Mouse (Mus musculus): Measurements from ENCODE around the gene Ehmt2. TPM values are rescaled to one million over a fixed set of nuclear protein-coding genes. Genes with fewer than 3 reads are reported as not detected.

Ehmt2 gene
- total RNA-seq (2023): 145 to 166 TPM (median 150 TPM) in 4 replicates

DNA sequence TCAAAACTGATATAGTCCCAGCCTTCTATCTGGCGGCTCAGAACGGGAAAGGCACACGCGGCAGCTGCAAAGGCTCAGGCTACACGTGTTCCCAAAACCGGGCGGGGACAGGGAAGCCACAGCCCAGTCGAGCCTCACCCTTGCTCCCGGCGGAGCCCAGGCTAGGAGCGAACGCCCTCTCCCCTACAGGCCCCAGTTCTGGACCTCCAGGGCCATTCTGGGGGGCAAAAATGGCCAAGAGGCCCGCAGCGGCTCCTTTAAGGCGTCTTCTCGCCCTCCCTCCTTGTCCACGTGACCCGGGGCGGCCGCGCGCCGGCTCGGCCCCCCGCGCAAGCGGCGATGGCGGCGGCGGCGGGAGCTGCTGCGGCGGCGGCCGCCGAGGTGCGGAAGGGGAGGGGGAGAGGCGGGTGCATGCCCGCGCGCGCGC, at the start of gene Ehmt2, which contains the start of gene C2:
Gene Ehmt2 (plus strand): TSS at position 310 of the 427 bp plus-strand sequence.
Gene C2 (minus strand): TSS at position 106 of the 427 bp plus-strand sequence.

DNA sequence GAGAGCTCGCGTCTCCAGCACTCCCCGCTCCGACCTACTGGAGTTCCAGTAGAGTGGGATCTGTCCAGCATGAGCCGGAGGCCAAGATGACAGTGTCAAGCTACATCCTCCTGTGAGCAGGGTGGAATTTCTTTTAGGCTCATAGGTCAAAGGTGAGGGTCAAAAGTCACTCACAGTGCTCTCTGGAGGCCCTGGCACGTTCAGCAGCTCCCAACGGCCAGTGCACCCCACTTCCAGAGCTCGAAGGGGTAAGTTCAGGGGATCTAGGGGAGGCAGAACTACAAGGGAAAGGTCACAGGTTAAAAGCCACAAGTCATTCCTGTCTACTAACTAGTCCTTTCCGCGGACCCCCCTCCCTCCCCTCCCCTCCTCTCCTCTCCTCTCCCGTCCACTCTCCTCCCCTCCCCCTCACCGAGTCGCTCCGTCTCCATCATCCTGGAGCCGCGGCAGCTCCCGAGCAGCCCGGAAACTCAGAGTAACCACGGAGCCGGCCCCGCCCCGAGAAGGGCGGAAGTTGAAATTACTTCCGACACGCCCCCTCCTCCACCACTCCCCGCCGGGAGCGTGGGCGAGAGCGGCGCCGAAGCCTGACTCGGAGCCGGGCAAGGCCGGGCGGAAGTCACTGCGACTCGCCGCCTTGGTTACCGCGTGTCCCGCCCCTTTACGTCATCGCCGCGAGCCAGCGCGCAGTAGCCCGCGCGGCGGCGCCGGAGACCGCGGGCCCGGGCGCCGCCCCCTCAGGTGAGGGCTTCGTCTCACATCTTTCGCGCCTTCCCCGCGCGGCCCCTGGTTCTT, 48.4 kb upstream of the Ehmt2 start, which contains the start of the genes Skiv2l and Nelfe:
Gene Skiv2l (minus strand): TSS at position 489 of the 795 bp plus-strand sequence.
Gene Nelfe (plus strand): TSS at position 670 of the 795 bp plus-strand sequence.

DNA sequence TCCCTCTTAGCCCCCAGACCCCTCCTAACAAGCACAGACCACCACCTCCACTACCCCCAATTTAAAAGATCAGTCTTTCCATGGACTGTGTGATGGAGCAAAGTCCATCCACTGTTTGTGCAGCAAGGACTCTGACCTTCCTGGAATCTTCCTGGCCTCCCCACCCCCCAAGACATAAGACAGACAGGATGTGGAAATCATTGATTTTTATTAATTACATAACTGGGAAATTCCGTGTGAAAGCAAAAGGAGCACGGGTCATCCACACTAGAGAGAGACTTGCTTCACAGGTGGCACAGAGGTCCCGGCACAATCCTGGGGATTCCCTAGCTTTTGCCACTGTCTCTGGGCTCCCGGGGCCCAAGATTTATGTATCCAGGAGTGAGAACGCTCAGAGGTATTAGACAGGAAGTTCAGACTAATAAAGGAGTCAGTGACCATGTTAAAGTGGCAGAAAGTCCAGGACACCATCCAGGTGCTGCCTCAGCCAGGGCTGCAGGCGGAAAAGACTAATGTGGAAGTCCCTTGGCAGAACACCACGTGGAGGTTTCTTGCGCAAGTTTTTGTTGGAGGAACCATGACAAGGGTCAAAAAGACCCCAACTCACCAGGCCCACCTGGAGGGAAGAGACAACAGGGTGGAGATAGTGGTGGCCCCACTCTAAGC, 35.7 kb upstream of the Ehmt2 start, which contains the start of gene Cfb:
Gene Cfb (minus strand): TSS at position 103 of the 666 bp plus-strand sequence.

DNA sequence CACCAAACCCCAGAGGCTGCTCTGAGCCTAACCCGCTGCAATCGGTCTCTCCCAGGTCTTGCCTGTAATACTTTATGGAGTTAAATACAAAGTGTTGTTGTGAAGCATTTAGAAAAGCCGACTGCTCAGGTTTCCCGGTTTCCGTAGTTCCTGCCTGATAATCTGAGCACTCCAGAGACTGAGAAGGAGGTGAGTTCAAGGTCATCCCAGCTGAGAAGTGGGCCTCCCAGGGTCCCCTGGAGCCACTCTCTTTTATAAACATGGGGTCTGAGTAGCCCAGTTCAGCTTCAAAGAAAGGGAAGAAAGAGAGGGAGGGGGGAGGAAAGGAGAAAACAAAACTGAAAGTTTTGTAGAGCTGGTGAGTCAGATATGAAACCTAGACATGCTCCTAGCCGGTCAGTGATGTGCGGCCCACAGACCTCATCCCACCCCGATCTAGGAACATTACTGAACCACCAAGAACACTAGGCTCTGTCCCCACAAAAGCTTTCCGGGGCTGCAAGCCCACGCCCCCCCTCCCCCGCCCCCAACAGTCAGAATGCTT, 18.9 kb upstream of the Ehmt2 start, which contains the start of gene Zbtb12:
Gene Zbtb12 (plus strand): TSS at position 148 of the 544 bp plus-strand sequence.

DNA sequence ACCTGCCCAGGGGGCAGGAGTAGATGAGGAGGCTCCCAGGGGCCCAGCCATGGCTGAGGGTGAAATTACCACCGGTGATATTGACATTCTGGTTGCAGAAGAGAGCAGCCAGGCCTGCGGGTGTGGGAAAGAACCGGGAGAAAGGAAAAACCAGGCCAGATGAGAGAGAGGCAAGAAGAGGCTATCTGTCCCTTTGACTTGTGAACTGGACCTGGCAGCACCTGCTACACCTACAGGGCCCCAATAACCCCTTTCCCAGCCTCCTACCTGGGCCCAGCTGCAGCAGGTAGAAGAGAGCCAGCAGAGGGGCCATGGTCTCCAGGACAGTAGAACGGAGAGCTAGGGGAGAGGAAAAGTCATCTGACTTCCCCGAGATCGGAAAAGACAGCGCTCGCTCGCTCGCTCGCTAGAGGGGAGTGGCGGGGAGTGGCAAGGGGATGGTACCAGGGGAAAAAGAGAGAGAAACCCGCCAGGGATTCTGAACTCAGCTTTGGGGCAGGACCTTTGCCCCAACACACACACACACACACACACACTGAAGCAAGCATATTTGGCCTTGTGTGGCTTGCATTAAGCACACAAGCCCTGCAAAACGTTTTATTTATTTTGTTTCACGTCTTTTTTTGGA, 16.5 kb upstream of the Ehmt2 start, which contains the start of gene Gm20547:
Gene Gm20547 (minus strand): TSS at position 360 of the 628 bp plus-strand sequence.

DNA sequence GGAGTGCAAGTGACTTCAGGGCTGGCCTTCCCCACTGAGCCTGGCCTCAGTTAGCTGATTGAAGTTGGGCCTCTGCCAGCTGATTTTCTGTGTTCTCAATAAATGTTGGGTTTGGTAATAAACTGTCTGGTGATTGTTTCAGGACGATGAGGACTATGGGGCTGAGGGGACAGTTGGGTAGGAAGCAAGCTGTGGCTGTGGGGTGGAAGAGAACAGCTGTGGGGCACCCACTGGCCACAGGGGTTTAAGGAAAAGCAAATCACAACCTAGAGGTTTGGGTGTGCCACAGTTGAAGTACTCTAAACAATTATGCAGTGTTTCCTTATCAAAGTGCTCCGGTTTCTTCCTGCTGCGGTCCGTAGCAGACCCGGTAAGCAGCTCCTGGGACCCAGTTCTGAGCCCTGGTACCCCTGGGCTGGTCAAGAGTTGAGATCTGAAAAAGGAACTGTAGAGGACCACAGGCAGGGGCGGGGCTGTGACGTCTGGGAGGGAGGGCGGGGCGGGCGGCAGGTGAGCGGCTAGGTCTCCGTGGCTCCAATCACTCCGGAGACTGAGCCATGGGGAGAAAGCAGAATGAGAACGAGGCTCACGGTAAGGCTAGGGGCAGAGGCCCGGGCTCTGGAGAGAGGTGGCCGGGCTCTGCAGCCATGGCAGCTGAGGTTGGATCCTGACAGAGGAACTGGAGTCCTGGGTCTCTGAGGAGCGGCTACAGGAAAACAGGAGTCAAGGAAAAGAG, 15.8 kb downstream of the Ehmt2 start, which contains the start of gene Slc44a4:
Gene Slc44a4 (plus strand): TSS at position 537 of the 736 bp plus-strand sequence.

DNA sequence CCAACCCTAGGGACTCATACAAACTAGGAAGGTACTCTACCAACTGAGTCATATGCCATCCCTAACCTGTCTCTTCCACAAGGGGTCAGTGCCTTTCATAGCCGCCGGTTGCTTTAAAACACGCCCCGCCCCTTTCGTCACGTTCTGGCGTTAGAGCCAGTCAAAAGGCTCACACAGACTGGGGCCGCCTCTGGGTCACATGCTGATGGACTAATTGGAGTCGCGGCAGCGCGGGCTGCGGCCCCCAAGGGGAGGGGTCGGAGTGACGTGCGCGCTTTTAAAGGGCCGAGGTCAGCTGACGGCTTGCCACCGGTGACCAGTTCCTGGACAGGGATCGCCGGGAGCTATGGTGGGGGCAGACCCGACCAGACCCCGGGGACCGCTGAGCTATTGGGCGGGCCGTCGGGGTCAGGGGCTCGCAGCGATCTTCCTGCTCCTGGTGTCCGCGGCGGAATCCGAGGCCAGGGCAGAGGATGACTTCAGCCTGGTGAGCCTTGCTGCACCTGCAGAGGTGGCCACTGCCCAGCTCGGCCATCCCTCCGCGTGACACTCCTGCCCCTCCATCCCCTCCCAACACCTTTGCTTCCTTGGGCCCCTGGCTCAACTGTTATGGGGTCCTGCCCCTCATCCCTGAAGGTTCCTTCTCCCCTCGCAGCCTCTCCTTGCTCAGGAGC, 32.9 kb downstream of the Ehmt2 start, which contains the start of gene Neu1:
Gene Neu1 (plus strand): TSS at position 193 of the 674 bp plus-strand sequence.

DNA sequence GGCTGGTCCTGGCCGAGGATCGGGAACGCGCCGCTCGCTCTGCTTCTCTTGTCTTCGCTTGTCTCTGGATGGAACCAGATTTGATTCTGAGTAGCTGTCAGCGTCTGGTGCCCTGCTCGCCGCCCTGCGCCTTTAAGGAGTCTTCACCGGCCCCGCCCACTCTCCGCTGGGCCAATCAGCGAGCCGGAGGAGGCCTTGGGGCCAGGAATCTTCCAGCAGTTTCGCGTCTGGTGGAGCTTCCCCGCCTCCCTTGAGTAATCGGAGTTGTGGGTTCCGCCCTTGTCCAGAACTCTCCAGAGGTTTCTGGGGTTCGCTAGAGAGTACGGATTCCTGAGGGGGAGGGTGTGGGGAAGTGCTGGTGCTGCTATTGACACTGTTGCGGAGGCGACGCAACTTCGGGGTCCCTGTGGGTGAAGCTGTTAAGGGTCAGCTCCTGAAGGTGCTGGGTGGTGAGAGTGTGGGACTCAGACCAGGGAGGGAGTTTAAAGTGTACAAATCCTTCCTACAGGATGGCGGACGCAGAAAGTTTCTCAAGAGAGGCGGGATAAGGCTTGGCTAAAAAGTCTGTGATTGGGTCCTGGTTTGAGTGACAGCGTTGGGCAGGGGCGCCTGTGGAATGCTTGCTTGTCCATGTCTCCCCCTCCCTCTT, 61.0 kb downstream of the Ehmt2 start, which contains the start of gene Hspa1b:
Gene Hspa1b (minus strand): TSS at position 109 of the 649 bp plus-strand sequence.

Other genes starting within 250 kb of the Ehmt2 start
- 0.09 to 0.19 TPM (median 0.13 TPM) in 4 replicates for gene Tnxb, start 227.9 kb upstream of the Ehmt2 start, total RNA-seq (2023)
- gene C4b, start 154.6 kb upstream of the Ehmt2 start, total RNA-seq (2023): 1.5 to 2.8 TPM (median 2.1 TPM) in 4 replicates
- gene Cyp21a1, start 93.9 kb upstream of the Ehmt2 start, total RNA-seq (2023): not detected in 4 replicates
- 70.2 to 78.8 TPM (median 74.6 TPM) in 4 replicates for gene Stk19, start 61.5 kb upstream of the Ehmt2 start, total RNA-seq (2023)
- gene Dxo, start 61.5 kb upstream of the Ehmt2 start, total RNA-seq (2023): 83.3 to 87.2 TPM (median 86.2 TPM) in 4 replicates
- 99.2 to 119 TPM (median 104 TPM) in 4 replicates for gene Skiv2l, start 48.3 kb upstream of the Ehmt2 start, total RNA-seq (2023)
- gene Nelfe, start 48.1 kb upstream of the Ehmt2 start, total RNA-seq (2023): 31.6 to 38.4 TPM (median 32.6 TPM) in 4 replicates
- 0.60 TPM in 1 of 4 replicates, not detected in the others for gene Cfb, start 36.0 kb upstream of the Ehmt2 start, total RNA-seq (2023)
- gene Zbtb12, start 19.0 kb upstream of the Ehmt2 start, total RNA-seq (2023): 11.5 to 12.8 TPM (median 11.9 TPM) in 4 replicates
- gene Gm20547, start 16.4 kb upstream of the Ehmt2 start, total RNA-seq (2023): not detected in 4 replicates
- 1.6 to 3.1 TPM (median 3.1 TPM) in 4 replicates for gene C2, start 204 bp upstream of the Ehmt2 start, total RNA-seq (2023)
- gene Slc44a4, start 16.0 kb downstream of the Ehmt2 start, total RNA-seq (2023): not detected in 4 replicates
- gene Neu1, start 32.8 kb downstream of the Ehmt2 start, total RNA-seq (2023): 91.5 to 104 TPM (median 98.0 TPM) in 4 replicates
- 143 to 677 TPM (median 225 TPM) in 4 replicates for gene Hspa1b, start 60.8 kb downstream of the Ehmt2 start, total RNA-seq (2023)
- 1.1 TPM in 1 of 4 replicates, not detected in the others for gene Gm20481, start 71.4 kb downstream of the Ehmt2 start, total RNA-seq (2023)
- 69.3 to 362 TPM (median 119 TPM) in 4 replicates for gene Hspa1a, start 73.7 kb downstream of the Ehmt2 start, total RNA-seq (2023)
- 0.24 to 0.40 TPM in 2 of 4 replicates, not detected in the others for gene Hspa1l, start 74.2 kb downstream of the Ehmt2 start, total RNA-seq (2023)
- gene Lsm2, start 83.4 kb downstream of the Ehmt2 start, total RNA-seq (2023): 27.8 to 35.0 TPM (median 28.9 TPM) in 4 replicates
- gene Vars, start 102.5 kb downstream of the Ehmt2 start, total RNA-seq (2023): 237 to 278 TPM (median 258 TPM) in 4 replicates
- gene Vwa7, start 118.1 kb downstream of the Ehmt2 start, total RNA-seq (2023): 0.28 to 0.52 TPM (median 0.30 TPM) in 4 replicates
- gene Sapcd1, start 129.5 kb downstream of the Ehmt2 start, total RNA-seq (2023): 3.0 to 6.4 TPM (median 4.1 TPM) in 4 replicates
- 8.7 to 15.9 TPM (median 11.2 TPM) in 4 replicates for gene Msh5, start 148.3 kb downstream of the Ehmt2 start, total RNA-seq (2023)
- gene Clic1, start 151.5 kb downstream of the Ehmt2 start, total RNA-seq (2023): 185 to 195 TPM (median 191 TPM) in 4 replicates
- 2.2 to 6.0 TPM (median 4.3 TPM) in 4 replicates for gene Ddah2, start 160.6 kb downstream of the Ehmt2 start, total RNA-seq (2023)
- gene Ly6g6c, start 166.9 kb downstream of the Ehmt2 start, total RNA-seq (2023): not detected in 4 replicates
- gene Mpig6b, start 167.7 kb downstream of the Ehmt2 start, total RNA-seq (2023): not detected in 4 replicates
- gene Ly6g6e, start 178.4 kb downstream of the Ehmt2 start, total RNA-seq (2023): not detected in 4 replicates
- not detected in 4 replicates for gene Ly6g6d, start 179.6 kb downstream of the Ehmt2 start, total RNA-seq (2023)
- not detected in 4 replicates for gene Ly6g6f, start 187.1 kb downstream of the Ehmt2 start, total RNA-seq (2023)
- 72.8 to 85.6 TPM (median 76.5 TPM) in 4 replicates for gene Abhd16a, start 190.8 kb downstream of the Ehmt2 start, total RNA-seq (2023)
- not detected in 4 replicates for gene Ly6g5c, start 209.8 kb downstream of the Ehmt2 start, total RNA-seq (2023)
- gene Ly6g5b, start 217.0 kb downstream of the Ehmt2 start, total RNA-seq (2023): 0.66 to 1.6 TPM (median 1.3 TPM) in 4 replicates
- gene Gpank1, start 223.0 kb downstream of the Ehmt2 start, total RNA-seq (2023): 19.6 to 24.1 TPM (median 22.1 TPM) in 4 replicates
- gene Csnk2b, start 223.6 kb downstream of the Ehmt2 start, total RNA-seq (2023): 114 to 130 TPM (median 122 TPM) in 4 replicates
- gene D17H6S53E, start 227.9 kb downstream of the Ehmt2 start, total RNA-seq (2023): 12.0 to 17.1 TPM (median 14.5 TPM) in 4 replicates
- 1.2 to 1.6 TPM in 2 of 4 replicates, not detected in the others for gene Apom, start 233.6 kb downstream of the Ehmt2 start, total RNA-seq (2023)
- gene Bag6, start 236.7 kb downstream of the Ehmt2 start, total RNA-seq (2023): 465 to 496 TPM (median 476 TPM) in 4 replicates